Mouse (Mus musculus) layer of hippocampus, postnatal 14 days (tissue): ENCODE data around the gene Trim9. TPM values are rescaled to one million over a fixed set of nuclear protein-coding genes. Genes with fewer than 3 reads are reported as not detected.

ENCODE experiments used
- DNase-seq, 2 experiments: peaks; one replicate each; pipeline ENCODE4 v3.0.0; 2021 to 2022; ENCODE audit warnings: low spot score in 2 of 2, mixed read lengths in 1 of 2
- total RNA-seq, 2 experiments: library from RNA; stranded (reverse); gene quantifications; 2 replicates each; pipeline ENCODE4 v1.2.3; 2021

The Trim9 gene
- total RNA-seq, 2 experiments from 2014 or later = 321 to 358 TPM

DNA sequence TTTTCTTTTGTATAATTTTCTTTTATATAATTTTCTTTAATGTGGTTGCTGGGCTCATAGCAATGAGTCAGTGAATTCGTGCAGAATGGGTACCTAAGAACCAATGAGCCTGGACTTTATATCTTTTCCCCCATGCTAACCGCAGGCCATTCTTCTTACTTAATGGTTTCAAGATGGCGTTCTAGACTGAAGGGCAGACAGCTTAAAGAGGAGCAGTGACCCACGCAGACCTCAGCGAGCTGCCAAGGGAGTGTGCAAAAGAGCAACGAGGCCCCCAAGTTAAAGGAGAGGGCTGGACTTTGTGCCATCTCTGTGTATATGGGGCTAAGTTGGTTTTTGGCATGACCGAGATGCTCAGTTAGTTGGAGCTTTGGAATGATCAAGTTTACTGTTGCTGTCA lies 83.7 kb downstream of the Trim9 start:
- DNase-seq = no peak

DNA sequence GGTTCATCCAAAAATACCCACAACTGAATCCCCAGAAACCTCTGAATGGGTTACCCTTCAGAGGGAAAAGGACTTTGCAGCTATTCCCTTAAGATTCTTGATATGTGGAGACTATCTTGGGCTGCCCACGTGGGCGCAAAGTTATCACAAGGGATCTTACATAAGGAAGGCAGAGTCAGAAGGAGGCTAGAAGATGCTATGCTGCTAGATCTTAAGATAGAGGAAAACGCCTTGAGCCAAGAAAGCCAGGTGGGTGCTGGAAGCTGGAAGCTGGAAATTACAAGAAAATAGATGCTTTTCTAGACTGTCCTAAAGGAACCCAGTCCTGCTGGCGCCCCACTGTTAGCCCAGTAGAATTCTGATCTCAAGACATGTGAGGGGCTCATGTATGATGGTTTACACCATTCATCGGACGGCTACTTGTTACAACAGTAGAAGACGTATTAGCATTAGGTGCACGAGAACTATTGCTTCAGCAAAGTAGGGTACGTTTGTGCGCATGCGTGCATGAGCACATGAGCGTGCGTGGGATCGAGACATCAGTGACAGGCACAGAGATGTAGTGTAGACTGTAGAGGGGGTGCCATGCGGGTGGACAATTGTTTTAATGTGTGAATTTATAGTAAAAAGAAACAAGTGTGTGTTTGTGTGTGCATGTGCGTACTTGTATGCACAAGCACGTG lies 85.0 kb downstream of the Trim9 start:
- no peak for DNase-seq

DNA sequence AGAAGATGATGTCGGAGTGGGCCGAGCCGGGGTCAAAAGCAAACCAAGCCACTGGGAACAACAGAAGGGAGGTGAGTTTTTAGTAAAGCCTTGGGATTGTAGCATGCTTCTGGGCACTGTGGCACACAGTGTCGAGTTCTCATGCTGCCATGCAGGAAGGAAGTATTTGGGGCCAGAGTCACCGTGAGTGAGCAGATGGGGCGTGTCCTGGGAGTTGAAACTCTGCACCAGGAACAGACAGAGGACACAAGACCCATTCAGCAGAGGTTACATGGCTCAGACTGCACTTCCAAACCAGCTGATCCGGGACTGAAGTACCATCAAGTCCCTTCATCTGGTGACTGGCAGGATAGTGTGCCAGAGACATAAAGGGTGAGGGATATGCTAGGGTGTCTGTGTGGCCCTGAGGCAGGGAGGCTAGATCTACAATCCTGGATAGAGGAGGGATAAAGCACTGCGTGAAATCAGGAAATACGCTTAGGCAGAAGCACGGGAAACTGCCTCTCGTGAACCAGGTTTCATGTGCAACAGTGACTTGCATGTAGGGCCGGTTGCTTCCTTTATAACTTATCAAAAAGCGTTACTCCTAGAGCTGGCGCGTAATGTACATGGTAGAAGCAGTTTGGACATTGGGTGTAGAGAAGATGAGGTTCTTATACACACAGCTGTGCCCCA lies 96.1 kb downstream of the Trim9 start:
- no peak for DNase-seq

DNA sequence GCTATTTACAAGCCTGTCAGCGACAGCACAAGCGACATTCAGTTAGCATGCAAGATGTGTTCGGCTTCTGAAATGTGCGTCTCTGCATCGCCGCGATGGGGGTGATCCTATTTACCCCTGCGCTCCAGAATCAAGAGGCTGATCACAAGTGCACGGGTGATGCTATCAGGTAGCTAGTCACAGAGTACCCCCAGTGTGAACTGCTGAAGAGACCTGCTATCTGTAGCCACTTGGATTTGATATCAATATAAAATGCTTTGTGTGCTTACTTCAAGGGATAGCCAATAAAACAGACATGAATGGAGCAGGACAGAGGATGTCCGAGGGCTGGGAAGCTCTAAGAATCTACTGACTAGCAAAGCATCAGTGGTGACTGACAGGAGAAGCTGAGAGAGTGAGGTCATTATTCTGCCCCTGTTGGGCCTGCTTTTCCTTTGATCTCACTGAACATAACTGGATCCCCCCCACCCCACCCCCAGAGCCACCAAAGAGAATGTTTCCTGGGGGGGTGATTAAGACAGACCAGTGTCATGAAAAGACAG lies 97.7 kb downstream of the Trim9 start:
- no peak for DNase-seq

DNA sequence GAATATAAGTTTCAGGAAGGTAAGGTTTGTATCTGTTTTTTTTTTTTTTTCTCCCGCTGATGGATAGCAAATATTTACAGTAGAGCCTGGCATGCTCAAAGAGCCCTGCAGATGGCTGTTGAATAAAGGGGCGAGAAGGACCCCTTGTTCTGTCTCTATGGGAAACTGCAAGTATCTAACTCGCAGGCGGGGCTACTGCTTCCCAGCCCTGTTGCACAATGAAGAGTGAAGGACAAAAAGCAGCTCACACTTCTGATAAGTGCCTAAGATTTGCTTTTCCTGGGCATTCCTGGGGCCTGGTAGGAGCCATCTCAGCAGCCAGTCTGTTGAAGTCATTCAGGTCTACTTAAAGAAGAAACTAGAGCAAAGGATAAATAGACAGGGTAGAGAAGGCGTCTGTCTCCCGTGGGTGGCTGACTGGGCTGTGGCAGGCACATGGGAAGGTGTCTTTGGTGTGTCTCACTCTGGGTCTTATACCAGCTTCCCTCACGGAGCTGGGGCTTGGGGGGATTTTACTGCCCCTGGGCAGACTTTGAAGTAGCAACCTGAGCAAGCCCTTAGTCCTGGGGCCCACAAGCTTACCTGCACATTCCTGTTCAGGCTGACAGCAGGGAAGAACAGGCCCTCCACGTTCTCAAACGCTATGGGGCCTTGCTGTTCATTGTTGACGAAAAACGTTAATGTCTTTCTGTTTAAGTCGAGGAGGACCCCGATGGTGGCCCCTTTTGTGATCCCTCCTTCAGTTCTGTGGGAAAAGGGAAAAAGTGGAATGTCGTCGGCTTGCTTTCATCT lies 99.5 kb downstream of the Trim9 start:
- DNase-seq = no peak

DNA sequence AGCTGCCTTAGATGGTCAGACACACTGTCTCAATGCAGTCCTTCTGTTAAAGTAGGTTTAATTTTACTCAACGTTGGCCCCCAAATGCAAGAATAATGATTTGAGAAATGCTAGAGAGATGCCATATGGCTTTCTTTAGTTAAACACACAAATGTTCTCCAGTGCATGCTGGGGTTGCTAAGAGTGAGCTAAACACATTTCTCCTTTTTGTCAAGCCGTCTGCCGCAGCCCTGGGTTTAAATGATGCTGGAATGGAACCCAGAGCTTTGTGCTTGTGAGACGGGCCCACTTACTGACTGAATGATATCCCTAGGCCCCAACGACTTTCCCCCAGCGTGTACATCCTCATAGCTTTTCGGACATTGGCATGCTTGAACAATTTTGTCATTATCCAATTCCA lies 104.9 kb downstream of the Trim9 start:
- DNase-seq = peak in 1 of 2 experiments; percentile 50

DNA sequence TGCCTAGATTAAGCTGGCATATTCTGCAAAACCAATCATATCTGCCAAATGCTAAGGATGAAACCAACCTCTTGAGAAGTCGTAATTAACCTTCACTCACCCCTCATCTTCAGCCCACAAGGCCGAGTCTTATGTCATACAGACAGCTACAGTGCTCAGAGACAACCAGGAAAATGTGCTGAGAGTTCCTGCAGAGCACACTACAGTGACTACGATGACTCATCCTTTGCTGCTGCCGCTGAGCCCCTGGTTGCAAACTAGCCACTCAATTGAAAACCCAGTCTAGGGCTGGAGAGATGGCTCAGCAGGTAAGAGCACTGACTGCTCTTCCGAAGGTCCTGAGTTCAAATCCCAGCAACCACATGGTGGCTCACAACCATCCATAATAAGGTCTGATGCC lies 107.7 kb downstream of the Trim9 start:
- no peak for DNase-seq

DNA sequence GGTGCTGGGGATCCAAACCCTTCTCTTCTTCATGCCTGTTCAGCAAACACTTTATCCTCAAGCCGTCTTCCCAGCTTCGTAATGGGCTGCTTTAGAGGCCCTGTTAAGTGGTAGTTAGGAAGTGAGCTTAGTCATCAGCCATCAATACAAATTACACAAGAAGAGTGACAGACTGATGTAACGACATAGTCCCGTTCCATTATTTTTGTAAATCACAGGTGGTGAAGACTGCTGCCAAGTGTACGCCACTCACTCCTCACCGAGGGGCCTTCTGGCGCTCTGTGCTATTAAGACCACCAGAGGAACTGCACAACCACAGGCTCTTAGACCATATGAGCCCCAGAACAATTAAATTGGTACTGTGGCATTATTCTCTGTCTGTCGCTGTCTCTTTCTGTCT lies 108.8 kb downstream of the Trim9 start:
- peak in 1 of 2 experiments; percentile 49 for DNase-seq

DNA sequence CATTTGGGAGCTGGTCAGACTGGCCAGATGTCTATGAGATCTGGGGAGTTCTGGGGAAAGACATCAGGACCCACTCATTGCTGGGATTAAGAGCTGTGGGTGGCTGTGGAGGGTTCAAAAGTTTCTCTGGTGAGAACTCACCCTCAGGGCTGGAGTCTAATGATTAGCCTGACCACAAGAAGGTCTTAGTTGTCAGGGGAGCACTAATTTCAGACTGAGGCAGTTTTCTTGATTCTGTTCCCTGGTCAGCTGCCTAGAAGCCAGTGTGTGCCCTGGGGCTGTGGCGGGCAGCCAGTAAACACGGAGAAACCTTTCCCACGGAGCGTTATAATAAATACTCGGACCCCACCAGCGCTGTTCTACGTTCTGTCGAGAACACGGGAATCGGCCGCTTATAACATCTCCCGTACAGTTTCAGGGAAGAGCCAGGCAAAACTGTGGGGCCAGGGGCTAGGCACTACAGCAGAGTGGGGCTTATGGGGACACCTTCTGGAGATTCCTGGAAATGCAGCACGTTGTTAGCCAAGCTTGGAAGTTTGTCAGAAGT lies 112.4 kb downstream of the Trim9 start:
- DNase-seq = peak; percentile 81 to 82

DNA sequence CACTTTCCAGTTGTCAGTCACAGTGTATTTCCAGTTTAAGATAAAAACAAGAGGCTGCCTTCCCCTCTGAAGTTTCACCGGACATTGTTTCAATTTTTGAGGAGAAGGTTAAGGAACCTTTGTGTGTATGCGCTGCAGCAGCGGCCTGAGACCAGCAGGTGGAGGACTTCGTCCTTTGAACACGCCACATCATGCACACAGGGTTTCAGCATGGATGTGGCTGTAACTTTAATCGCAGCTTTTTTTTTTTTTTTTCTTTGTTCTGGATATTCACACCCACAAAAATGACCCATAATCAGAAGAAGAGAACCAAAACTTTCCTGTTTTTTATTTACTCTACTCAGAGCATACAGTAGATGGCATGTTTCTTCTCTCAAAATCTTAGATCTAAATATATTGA lies 113.0 kb downstream of the Trim9 start:
- no peak for DNase-seq

DNA sequence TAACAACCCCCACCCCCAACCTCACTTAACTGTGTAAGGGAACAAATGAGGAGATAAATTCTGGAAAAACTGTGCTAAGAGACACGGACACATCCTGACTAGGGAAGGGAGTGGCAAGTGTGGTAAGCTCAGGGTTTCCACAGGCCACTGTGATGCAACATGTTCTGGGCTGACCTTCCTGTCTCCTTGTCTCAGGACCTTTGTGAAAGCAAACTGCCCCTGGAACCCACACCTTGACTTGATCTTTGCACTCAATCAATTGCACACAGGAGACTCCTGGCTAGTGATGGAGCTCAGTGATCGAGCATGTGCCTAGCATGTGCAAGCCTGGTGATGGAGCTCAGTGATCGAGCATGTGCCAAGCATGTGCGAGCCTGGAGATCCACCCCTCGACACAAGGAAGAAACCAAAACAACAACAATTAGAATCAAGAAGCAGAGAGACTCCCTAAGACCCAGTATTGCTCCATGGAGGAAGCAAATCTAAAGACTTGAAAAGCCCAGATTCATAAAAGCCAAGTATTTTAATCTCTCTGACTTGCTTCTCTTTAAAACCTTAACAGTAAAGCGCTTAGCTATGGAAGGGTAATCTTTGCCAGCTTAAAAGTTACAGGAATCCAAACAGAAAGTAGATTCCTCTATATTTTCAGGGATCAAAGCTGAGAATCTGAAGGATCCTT lies 113.6 kb downstream of the Trim9 start:
- DNase-seq = no peak

DNA sequence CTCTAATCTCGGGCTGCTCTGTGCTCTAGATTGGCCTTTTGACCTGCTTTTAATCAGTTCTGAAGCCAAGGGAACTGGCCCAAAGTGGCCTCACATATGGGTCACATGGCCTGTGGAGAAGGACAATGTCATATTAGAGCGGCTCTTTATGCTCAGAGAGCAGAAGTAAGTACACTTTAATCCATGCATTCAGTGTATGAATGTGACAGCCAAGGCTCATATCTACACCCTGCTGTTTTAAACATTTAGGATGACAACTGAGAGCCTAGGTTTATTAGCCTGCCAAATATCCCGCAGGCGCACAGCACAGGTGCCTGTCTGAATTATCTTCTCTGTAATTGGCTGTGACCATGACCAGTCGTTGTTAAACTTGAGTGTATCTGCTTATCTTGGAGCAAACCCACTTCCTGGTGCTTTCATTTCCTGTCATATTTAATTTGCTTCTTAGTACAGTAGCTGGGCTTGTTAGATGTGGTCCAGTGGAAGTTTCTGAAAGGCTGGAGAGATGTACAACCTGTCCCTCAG lies 115.3 kb downstream of the Trim9 start:
- DNase-seq = no peak

DNA sequence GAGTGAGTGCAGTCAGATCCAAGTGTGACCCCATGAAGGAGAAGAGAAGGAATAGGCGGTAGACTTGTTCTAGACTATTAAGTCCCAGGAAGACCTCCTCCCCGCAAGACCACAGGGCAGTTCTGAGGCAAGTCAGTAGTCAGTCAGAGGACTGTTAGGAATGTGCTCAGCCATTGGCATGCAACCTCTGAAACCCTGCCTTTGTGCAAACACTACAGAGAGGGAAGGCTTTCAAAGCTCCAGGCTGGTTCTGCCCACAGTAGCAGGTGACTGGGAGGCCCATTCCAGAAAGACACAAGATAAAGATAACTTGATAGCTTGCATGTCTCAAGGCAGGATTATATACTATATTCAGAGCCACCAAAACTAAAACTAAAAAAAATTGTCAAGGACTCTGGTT lies 116.1 kb downstream of the Trim9 start, which contains the start of gene Pygl:
Gene Pygl (minus strand): TSS at position 195 of the 400 bp plus-strand sequence.
- DNase-seq = no peak

DNA sequence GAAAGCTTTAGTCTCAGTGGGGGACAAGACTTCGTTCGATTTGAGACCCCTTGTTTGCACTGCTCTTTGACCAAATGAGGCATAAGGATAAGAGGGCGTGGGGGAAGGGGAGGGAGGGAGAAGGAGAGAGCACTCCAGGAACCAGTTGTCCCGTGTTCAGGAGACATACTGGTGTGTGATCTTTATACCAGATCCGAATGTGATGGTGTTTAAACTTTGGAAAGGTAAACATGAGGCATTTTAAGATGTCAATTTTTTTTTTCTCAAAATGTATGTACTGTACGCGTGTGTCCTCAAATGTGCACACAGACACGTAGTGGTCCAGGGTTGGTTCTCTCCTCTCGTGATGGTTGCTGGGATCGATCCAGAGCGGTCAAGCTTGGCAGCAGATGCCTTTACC lies 119.3 kb downstream of the Trim9 start:
- DNase-seq = no peak

DNA sequence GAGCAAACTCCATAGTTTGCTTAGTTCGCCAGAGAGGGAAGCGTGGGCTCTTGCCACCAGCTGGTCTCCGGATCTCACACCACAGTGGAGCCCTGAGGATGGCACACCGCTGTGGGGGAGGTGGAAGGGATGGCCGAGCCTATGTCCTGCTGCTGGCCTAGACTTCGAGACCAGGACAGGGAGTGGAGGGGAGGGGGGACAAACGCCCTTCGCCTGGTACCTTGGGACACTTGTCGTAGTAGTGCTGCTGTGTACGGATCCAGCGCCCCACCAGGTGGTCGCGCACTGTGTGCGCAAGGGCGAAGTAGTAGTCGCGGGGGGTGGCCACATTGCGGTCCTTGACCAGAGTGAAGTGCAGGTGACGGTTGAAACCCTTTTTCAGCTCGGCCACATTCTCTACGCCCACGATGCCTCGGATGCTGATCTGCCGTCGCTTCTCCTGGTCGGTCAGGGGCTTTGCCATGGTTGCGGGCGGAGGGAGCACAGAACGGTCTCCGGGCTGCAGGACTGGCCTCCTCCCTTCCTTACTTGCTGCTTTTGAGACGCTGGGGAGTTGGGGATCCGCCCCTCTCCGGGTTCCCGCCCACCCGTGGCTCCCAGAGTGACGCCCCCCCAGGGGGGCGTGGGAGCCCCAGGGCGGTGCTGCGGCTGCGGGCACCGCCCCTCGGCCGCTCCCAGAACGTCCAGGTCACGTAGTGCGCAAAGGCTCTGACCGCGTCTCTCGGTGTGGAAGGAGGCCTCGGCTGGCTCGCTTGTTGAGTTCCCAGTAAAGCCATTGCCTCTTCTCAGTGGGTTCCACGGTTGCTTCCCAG lies 120.1 kb downstream of the Trim9 start:
- DNase-seq = no peak

DNA sequence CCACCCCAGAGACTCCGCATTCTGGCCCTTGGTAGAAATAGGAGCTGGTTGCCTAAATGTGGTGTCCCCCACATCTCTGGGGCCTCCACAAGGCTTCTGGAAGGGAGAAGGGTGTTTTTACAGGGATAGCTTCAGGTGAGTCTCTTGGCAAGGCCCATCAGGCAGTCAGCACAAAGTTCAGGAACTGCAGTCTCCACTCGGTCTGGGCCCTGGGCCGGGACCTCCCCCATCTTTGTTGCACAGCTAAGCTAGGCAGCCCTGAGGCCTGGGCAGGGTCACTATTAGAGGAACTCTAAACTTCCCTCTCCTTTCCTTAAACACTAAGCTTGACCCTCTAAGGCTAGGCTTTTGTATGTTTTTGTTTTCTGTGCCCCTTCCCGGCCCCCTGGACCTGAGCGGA lies 120.8 kb downstream of the Trim9 start:
- DNase-seq = no peak

DNA sequence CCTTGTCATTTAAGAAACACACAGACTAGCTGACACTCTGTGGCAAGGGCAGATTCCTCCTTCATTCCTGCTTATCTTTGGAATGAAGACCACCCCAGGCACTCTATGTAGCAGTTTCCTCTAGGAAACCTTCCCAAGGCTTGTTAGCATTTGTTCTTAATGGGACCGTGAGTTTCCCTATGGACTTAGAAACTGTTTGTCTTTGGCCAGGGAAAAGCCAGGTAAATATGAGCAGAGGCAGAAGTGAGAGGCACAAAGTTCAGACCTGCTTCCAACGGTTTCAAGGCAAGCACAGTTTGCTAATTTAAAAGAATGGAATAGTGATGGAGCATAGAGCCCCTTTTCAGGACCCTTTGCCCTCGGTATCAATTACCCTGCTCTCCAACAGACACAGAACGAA lies 124.1 kb downstream of the Trim9 start:
- no peak for DNase-seq

DNA sequence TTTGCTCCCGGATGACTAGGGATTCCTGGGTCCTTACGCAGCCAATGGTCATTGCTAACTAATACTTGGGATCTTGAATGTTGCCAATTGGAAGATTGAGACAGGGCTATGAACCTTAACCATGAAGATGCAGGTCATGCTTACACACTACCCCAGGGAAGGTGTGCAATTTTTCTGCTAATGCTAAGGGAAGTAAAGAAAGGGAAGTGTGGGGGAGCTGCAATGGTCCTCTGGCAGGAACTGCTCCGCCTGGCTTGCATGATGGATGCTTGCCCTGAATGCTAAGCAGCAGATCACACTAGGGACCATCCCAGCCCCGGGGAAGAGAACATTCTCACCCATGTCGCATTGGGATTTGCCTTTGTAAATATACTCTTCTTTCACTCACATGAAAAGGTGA lies 126.0 kb downstream of the Trim9 start:
- DNase-seq = no peak

DNA sequence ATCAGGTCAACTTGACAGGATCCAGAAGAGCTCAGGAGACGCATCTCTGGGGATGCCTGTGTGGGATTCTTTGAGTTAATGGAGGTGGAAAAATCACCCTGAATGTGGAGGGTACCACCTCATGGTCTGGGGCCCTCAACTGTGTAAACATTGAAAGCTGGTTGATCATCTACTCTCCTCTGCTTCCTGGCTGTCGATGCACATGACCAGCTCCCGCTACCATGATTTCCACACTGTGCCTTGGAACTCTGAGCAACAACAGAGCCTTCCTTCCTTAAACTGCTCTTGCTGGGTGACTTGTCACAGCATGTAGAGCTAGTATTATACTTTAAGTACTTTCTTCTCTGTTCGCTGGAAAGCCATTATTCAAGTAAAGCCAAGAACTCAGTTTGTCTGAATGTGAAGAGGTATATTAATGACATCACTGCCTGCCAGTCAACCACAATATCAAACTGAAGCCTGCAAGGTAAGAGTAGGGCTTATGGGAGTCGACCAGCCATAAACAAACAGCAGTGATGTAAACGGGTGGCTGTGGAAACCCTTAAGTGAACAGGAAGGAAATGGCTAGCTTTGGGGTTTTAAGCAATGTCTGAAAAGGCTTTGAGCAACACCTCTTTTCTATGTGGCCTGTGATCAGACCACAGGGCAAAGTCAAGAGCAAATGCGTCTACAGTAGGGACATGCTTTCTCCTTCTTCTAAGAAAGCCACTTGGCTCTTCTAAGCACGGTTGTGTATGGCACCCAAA lies 128.4 kb downstream of the Trim9 start:
- DNase-seq = no peak
